Mouse (Mus musculus) right cerebral cortex, postnatal 36 days (tissue): ENCODE measurements around the gene Gm7861.
"Not testable (repeated sequence)": the region's sequence is repeated elsewhere in the genome, so short reads cannot be mapped to it uniquely, and the experiment has no call there.

ENCODE experiments used
- DNase-seq, 2 experiments: peaks; one replicate each; pipeline ENCODE4 v3.0.0; 2022; ENCODE audit warnings: low spot score in 2 of 2, mixed read lengths in 1 of 2

Gm7861 gene

DNA sequence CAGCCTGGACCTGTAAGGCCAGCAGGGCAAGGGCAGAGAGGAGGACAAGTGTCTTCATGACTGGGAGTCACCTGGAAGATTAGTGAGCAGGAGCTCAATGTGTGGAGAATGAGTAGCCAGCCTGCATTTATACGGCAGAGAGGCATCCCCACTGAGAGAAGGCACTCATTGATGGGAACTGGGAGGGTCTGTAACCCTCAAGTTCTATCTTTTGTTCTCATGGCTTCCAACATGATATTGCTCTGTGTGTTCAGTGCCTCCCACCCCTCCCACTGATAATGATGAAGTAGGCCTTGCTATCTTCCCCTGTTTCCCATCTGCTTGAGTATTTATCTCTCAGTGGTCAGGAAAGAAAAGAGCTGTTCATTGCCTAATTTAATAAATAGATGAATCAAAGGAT is at the start of gene Gm7861:
TSS of gene Gm7861 (minus strand) at position 101 of the 400 bp plus-strand sequence.
- DNase-seq: not testable (repeated sequence)

GRCm38 (mm10) chr8:21617883-21618282 is 23.6 kb upstream of the Gm7861 start, which contains the start of gene Defa26:
TSS of gene Defa26 (plus strand) at chr8:21618183.
- not testable (repeated sequence) for DNase-seq

DNA sequence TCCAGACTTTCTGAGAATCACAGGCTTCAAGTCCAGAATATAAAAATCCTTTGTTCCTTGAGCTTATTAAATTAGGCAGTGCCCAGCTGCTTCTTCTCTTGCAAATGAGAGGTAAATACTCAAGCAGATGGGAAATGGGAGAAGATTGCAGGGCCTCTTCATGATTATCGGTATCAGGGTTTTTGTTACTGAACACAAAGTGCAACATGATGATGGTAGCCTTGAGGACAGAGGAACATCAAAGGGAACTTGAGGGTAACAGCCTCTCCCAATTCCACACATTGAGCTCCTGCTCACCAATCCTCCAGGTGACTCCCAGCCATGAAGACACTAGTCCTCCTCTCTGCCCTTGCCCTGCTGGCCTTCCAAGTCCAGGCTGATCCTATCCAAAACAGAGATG is 11.6 kb downstream of the Gm7861 start, which contains the start of gene Defa28:
TSS of gene Defa28 (plus strand) at position 301 of the 400 bp plus-strand sequence.
- DNase-seq: not testable (repeated sequence)

- DNase-seq: not testable (repeated sequence)
Observed at GRCm38 (mm10) chr8:21565086-21565485, 29.2 kb downstream of the Gm7861 start, which contains the start of gene Defa37. TSS of gene Defa37 (plus strand) at chr8:21565386.
